ENCODE assay signal across 10 mouse cellular contexts in the genomic region with DNA sequence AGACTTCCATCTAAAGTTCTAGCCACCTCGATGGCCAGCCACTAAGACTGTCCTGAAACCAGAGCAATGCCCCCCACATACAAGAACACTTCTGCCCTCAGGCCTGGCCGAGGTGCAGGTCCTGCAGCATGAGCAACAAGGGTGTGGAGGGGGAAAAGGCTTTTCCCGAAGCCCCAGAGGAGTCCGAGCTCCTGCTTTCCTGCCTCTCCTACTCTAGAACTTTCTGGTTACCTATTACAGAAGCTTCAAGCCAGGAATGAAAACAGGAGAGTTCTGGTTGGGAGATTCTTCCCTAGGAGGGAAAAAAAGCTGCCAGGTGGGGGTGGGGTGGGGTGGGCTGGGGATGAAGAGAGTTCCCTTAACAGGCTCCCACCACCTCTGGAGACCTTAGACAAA. TPM values are rescaled to one million over a fixed set of nuclear protein-coding genes. Genes with fewer than 3 reads are reported as not detected.
A peak's percentile ranks its signal among the peaks of the same experiment; 100 is the strongest.
DNase-seq lines count a peak whose midpoint lies in the region; ATAC-seq and TF ChIP-seq lines count a peak whose summit lies in the region.
"Had no signal": no experiment of that assay in that cellular context is flagged by ENCODE, and none has a peak within 500 bp of the region (broad histone marks: within the 10 kb centered on the region; RNA-seq: fewer than 3 reads in every experiment).

No protein-coding gene starts in this region.

- H3K4me2 ChIP-seq in heart, embryonic 16.5 days (ENCODE audit: low read depth, low read length) = no peak overlapping the region
- H3K4me2 ChIP-seq in forebrain, embryonic 16.5 days (ENCODE audit: low read length) = peak overlapping the region; percentile 75
- peak overlapping the region; percentile 39 for H3K4me2 ChIP-seq in liver, embryonic 15.5 days

- H3K27ac ChIP-seq in heart, embryonic 16.5 days (ENCODE audit: low read length) = 0 out of 2 replicates have a peak overlapping the region, but pooled peaks have one; percentile 4
- peak overlapping the region; percentile 93 for H3K27ac ChIP-seq in left cerebral cortex, adult 2 months
- peak overlapping the region; percentile 92 for H3K27ac ChIP-seq in forebrain, embryonic 16.5 days (ENCODE audit: low read length)
- H3K27ac ChIP-seq in liver, embryonic 15.5 days (replicated peaks) = peak overlapping the region; percentile 69
- H3K27ac ChIP-seq: liver, embryonic 14.5 days had no signal

- no peak for ATAC-seq in heart, embryonic 16.5 days (replicated peaks; ENCODE audit: extremely low read depth, insufficient read depth, low FRiP score)
- ATAC-seq in forebrain, embryonic 16.5 days = no peak
- no peak for ATAC-seq in liver, embryonic 15.5 days (ENCODE audit: insufficient read depth)

- H3K27me3 ChIP-seq in heart, embryonic 16.5 days (ENCODE audit: control insufficient read depth, insufficient read depth, low read length) = peaks cover 12% of the 10 kb centered on the region
- H3K27me3 ChIP-seq in forebrain, embryonic 16.5 days (replicated peaks; ENCODE audit: control insufficient read depth, insufficient read depth, low read length) = no peaks in the 10 kb centered on the region
- H3K27me3 ChIP-seq in liver, embryonic 15.5 days = peaks cover 72% of the 10 kb centered on the region

- H3K9me3 ChIP-seq in heart, embryonic 16.5 days (replicated peaks; ENCODE audit: control insufficient read depth, low read length) = no peaks in the 10 kb centered on the region
- H3K9me3 ChIP-seq in forebrain, embryonic 16.5 days (ENCODE audit: control insufficient read depth, low read length) = no peaks in the 10 kb centered on the region
- no peaks in the 10 kb centered on the region for H3K9me3 ChIP-seq in liver, embryonic 15.5 days (replicated peaks)

- no peak for DNase-seq in heart, postnatal 4 days
- no peak for DNase-seq in left cerebral cortex, adult 2 months (ENCODE audit: extremely low spot score in 1 of 2, low spot score in 2 of 2)
- DNase-seq in left cerebral cortex, postnatal 10 days (ENCODE audit: extremely low spot score in 1 of 2, low spot score in 2 of 2) = no peak
- no peak for DNase-seq in spleen, postnatal 10 days (ENCODE audit: low spot score in 2 of 2)
- no peak for DNase-seq in heart, postnatal 36 days
- DNase-seq: gastrocnemius, postnatal 36 days had no signal

- peaks cover 32% of the 10 kb centered on the region for H3K4me1 ChIP-seq in heart, embryonic 16.5 days (ENCODE audit: control insufficient read depth, insufficient read depth, low read length)
- H3K4me1 ChIP-seq in forebrain, embryonic 16.5 days (replicated peaks; ENCODE audit: control insufficient read depth, insufficient read depth, low read length) = peaks cover 84% of the 10 kb centered on the region
- peaks cover 77% of the 10 kb centered on the region for H3K4me1 ChIP-seq in liver, embryonic 15.5 days (replicated peaks)

- H3K9ac ChIP-seq in heart, embryonic 16.5 days (ENCODE audit: low read length) = no peak overlapping the region
- H3K9ac ChIP-seq in forebrain, embryonic 16.5 days (replicated peaks; ENCODE audit: low read depth, low read length) = no peak overlapping the region
- H3K9ac ChIP-seq in liver, embryonic 15.5 days = no peak overlapping the region
- H3K9ac ChIP-seq: liver, embryonic 14.5 days had no signal

- H3K4me3 ChIP-seq in heart, embryonic 16.5 days (ENCODE audit: low read length) = no peak overlapping the region
- peak overlapping the region; percentile 82 for H3K4me3 ChIP-seq in left cerebral cortex, adult 2 months
- H3K4me3 ChIP-seq in forebrain, embryonic 16.5 days (replicated peaks; ENCODE audit: low read length) = peak overlapping the region; percentile 23
- no peak overlapping the region for H3K4me3 ChIP-seq in liver, embryonic 15.5 days (replicated peaks)

- 71% methylated on average over 4 of the region's 4 CpGs for WGBS in heart, embryonic 16.5 days
- 67% methylated on average over 4 of the region's 4 CpGs for WGBS in forebrain, embryonic 16.5 days
- 43% methylated on average over 4 of the region's 4 CpGs for WGBS in liver, embryonic 15.5 days (ENCODE audit: insufficient replicate concordance)

- intact Hi-C loops in left cerebral cortex, adult 2 months (cut with DNase I) = no loop called here
- intact Hi-C loops in left cerebral cortex, postnatal 10 days (cut with DNase I) = loop anchor here (5.0 kb wide), 1 partner anchor 32 kb away; no protein-coding TSS in a partner anchor
- intact Hi-C loops in heart, postnatal 36 days (cut with DNase I) = loop anchor here (5.0 kb wide), 1 partner anchor 148 kb away; a partner anchor contains a TSS

- H3K36me3 ChIP-seq in heart, embryonic 16.5 days (ENCODE audit: control insufficient read depth, insufficient read depth) = no peaks in the 10 kb centered on the region
- no peaks in the 10 kb centered on the region for H3K36me3 ChIP-seq in forebrain, embryonic 16.5 days (ENCODE audit: control insufficient read depth, insufficient read depth)
- H3K36me3 ChIP-seq in liver, embryonic 15.5 days (replicated peaks) = no peaks in the 10 kb centered on the region

- no peak for TF ChIP-seq CTCF in left cerebral cortex, adult 2 months (IDR thresholded peaks at IDR 0.05)

RNA-seq across cellular contexts. Expression of a gene that starts 2.9 kb away (rescaled TPM):
- polyA plus RNA-seq in heart, embryonic 16.5 days (2015; fragmentation: Nextera tagmentation; extraction: Ambion mirVana) = 13.0 and 13.9 TPM in 2 replicates
- total RNA-seq in heart, postnatal 4 days (2021) = 1 to 10 TPM; 8.0 to 8.3 TPM
- 100 to 1,000 TPM; 249 to 287 TPM for total RNA-seq in left cerebral cortex, adult 2 months (2021)
- 100 to 1,000 TPM; 116 to 122 TPM for total RNA-seq in left cerebral cortex, postnatal 10 days (2021)
- polyA plus RNA-seq in forebrain, embryonic 16.5 days (2015; fragmentation: Nextera tagmentation; extraction: Ambion mirVana) = 36.5 and 38.7 TPM in 2 replicates
- polyA plus RNA-seq in liver, embryonic 15.5 days (2015; fragmentation: Nextera tagmentation; extraction: Ambion mirVana) = 8.0 and 9.4 TPM in 2 replicates
- 10 to 100 TPM in 1 of 2 experiments, 1 to 10 TPM in 1; 4.4 to 12.0 TPM for total RNA-seq in heart, postnatal 36 days (2021)

RNA-seq across cellular contexts. Expression of a gene that starts 26.5 kb away (rescaled TPM):
- polyA plus RNA-seq in heart, embryonic 16.5 days (2015; fragmentation: Nextera tagmentation; extraction: Ambion mirVana) = 69.8 and 70.5 TPM in 2 replicates
- total RNA-seq in heart, postnatal 4 days (2021) = 10 to 100 TPM; 42.4 to 43.3 TPM
- 10 to 100 TPM; 37.2 to 43.6 TPM for total RNA-seq in left cerebral cortex, adult 2 months (2021)
- 10 to 100 TPM; 43.0 to 46.9 TPM for total RNA-seq in left cerebral cortex, postnatal 10 days (2021)
- polyA plus RNA-seq in forebrain, embryonic 16.5 days (2015; fragmentation: Nextera tagmentation; extraction: Ambion mirVana) = 83.4 and 96.5 TPM in 2 replicates
- polyA plus RNA-seq in liver, embryonic 15.5 days (2015; fragmentation: Nextera tagmentation; extraction: Ambion mirVana) = 25.4 and 29.5 TPM in 2 replicates
- total RNA-seq in heart, postnatal 36 days (2021) = 10 to 100 TPM; 27.9 TPM

Comparison
In these comparisons a context has a peak if more than half of its experiments do, and no peak if none do; other contexts are left out.
1. H3K27ac ChIP-seq: peak in every context shown above with its lines; median percentile 93 in left cerebral cortex, adult 2 months; 92 in forebrain, embryonic 16.5 days; 69 in liver, embryonic 15.5 days; 4 in heart, embryonic 16.5 days.
2. H3K4me3 ChIP-seq: peak in left cerebral cortex, adult 2 months (single experiment) and forebrain, embryonic 16.5 days (single experiment); none in heart, embryonic 16.5 days (single experiment) and liver, embryonic 15.5 days (single experiment).
3. RNA of a gene that starts 2.9 kb away (total RNA-seq): 249 to 287 TPM in left cerebral cortex, adult 2 months and 116 to 122 TPM in left cerebral cortex, postnatal 10 days; 4.4 to 12.0 TPM in heart, postnatal 36 days and 8.0 to 8.3 TPM in heart, postnatal 4 days; every median in the first group is over 4 times any median in the second.